Mouse (Mus musculus): ENCODE data around the gene Pole.
A peak's percentile ranks its signal among the peaks of the same experiment; 100 is the strongest.

Pole gene

DNA sequence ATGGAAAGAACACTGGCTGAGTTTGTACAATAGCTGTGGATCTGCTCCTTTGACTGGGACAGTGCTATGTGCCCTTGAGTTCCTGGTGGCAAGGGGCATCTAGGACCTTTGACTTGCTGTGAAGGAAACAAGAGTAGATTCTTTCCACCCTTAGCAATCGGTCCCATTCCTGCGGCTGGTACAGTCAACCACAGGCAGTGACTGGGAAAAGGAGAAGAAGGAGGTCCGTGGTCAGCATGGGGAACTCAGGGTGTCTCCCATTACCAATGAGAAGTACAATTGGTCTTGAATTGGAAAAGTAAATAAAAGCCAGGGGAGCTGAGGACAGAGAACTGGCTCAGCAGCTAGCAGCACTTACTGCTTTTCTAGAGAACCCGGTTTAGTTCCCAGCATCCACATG lies 59.4 kb downstream of the Pole start:
- DNase-seq: no peak

GRCm38 (mm10) chr5:110347006-110347405 lies 60.9 kb downstream of the Pole start:
- DNase-seq: no peak

- peak; percentile 47 to 71 for DNase-seq
These were observed 68.6 kb downstream of the Pole start for GRCm38 (mm10) chr5:110354716-110355115.

DNA sequence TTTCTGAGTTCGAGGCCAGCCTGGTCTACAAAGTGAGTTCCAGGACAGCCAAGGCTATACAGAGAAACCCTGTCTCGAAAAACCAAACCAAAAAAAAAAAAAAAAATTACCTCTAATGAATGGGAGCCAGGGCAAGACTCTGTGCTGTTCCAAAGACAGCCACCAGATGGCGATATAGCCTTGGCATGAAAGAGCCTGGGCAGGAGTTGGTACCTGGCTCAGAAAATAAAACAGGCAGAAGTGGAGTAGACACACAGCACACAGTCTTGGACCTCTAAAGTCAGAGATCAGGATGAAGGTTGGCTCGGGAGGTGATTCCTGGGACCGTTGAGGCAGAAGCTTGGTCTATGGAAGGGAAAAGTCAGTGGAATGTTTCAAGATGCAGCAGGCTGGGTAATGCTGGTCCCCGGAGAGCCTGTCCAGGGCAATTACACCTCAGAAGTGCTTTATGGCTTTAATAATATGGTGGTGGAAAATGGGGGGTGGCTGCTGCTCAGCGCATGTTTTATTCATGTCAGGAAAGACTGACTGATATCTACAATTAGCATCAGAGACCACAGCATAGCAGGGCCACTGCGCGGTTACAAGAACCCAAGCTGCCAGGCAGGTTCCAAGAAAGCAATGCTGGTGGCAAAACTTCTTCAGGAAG lies 71.5 kb downstream of the Pole start:
- DNase-seq: peak; percentile 89 to 93

DNA sequence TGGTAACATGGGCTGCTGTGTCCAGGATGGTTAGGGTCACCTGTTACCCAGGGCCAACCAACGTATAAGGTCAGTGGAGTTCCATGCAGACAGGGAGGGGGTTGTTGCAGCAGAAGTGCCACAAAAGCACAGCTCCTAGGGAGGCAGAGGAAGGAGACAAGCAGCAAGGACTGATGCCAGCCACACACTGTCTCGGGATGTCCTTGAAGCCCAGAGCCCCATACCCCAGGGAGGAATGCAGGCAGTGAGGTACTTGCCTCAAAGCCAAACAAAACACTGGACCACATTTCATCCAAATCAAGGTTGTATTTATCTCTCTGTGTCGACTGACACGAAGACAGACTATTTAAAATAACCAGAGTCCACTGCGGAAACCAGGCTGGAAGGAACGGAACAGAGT lies 75.4 kb downstream of the Pole start:
- no peak for DNase-seq

- DNase-seq: no peak
These were observed 76.7 kb downstream of the Pole start for GRCm38 (mm10) chr5:110362813-110363178.

GRCm38 (mm10) chr5:110363179-110363821 lies 77.2 kb downstream of the Pole start:
- DNase-seq: peak; percentile 67 to 77

GRCm38 (mm10) chr5:110363822-110364545 lies 77.9 kb downstream of the Pole start:
- no peak for DNase-seq

GRCm38 (mm10) chr5:110376802-110377433 lies 90.8 kb downstream of the Pole start:
- DNase-seq: peak; percentile 92 to 95

DNA sequence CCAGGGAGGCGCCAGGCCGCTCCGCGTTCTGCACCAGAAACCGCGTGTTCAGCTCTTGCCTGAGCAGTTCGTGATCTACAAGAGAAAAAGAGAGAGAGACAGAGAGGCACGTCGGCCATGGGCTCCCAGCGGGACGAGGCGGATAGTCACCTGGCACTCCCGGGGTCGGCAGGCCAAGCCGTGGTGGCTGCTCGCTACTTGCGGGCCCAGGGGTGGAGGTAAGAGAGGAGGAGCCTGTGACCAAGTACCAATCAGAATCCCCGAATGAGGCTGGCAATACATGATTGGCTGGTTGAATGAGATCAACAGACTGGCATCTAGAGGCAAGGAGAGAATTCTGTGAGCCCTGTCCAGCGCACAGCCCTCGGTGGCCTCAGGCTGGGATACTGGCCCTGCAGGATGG lies 92.1 kb downstream of the Pole start:
- peak; percentile 47 to 49 for DNase-seq

DNA sequence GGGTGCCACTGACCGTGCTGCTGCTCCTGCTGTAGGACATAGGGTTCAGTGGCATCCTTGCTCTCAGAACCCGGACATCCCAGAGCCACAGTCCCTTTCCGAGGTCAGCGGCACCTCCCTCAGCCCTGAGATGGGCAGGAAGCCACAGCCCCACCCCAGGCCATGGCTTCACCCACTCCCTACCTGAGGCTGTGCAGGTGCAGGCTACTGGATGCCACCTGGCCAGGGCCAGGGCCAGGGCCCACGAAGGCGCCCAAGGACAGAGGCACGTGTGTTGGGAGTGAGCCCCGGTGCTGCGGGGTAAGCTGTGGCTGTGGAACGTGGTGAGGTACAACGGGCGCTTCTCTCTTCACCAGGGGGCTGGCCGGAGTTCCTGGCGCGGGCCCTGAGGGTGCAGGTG lies 93.0 kb downstream of the Pole start:
- DNase-seq: peak; percentile 44 to 48

DNA sequence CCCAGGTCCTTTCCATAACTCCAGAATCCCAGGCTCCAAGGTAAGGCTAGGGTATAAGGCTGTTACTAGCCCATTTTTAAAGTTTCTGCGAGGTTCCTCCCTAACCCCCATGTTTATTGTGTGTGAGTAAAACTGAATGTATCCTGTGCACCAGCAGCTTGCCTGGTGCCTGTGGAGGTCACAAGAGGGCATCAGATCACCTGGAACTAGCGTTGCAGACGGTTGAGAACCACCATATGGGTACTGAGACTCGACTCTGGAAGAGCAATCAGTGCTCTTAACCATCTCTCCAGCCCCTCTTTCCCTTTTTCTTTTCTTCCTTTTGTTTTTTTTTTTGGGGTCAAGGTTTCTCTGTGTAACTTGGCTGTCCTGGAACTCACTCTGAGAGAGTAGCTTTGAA lies 93.7 kb downstream of the Pole start:
- peak in 1 of 2 experiments; percentile 40 for DNase-seq

- DNase-seq: peak in 1 of 2 experiments; percentile 35
These were observed 98.4 kb downstream of the Pole start for GRCm38 (mm10) chr5:110384491-110384890.

DNA sequence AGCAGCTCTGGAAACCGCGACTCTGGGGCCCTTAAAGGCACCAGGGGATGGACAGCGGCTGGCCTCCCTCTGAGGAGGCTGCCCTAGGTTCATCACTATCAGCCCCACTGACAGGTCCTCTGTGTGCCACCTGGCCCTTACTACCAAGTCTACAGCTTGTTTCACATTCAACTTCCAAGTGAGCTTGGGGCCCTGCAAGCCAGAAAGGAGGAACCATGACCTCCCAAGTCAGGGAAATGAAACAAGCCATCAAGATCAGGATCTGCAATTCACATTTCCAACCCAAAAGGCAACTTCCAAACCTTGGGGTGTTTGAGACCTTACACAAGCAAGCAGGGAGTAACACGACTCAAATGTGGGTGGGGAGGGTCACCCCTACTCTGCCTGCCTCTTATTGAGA lies 99.2 kb downstream of the Pole start:
- DNase-seq: no peak

- peak; percentile 84 to 88 for DNase-seq
These were observed 100.5 kb downstream of the Pole start for GRCm38 (mm10) chr5:110386371-110387330.

All from cerebellum, postnatal 25 days (tissue).